Mouse (Mus musculus) lung, postnatal 0 days (tissue): ENCODE data around the gene Rdx.

ENCODE experiments used
- CTCF ChIP-seq: IDR thresholded peaks from 2 replicates; pipeline ENCODE4 v1.5.1; 2016; ENCODE audit warnings: antibody characterized with exemption, mild to moderate bottlenecking
- EP300 ChIP-seq: IDR thresholded peaks from 2 replicates; pipeline ENCODE4 v1.6.1; 2016; ENCODE audit warnings: antibody characterized with exemption, mild to moderate bottlenecking, control low read depth

- TF ChIP-seq CTCF (no peak), EP300 (no peak)
Measured at GRCm38 (mm10) chr9:52103448-52104224, 56.7 kb downstream of the Rdx start.
